Mouse (Mus musculus) lung, postnatal 0 days (tissue): ENCODE measurements around the gene Ppp4r3a.

Source experiments
- CTCF ChIP-seq: IDR thresholded peaks from 2 replicates; pipeline ENCODE4 v1.5.1; 2016; ENCODE audit warnings: antibody characterized with exemption, mild to moderate bottlenecking
- EP300 ChIP-seq: IDR thresholded peaks from 2 replicates; pipeline ENCODE4 v1.6.1; 2016; ENCODE audit warnings: antibody characterized with exemption, mild to moderate bottlenecking, control low read depth

DNA sequence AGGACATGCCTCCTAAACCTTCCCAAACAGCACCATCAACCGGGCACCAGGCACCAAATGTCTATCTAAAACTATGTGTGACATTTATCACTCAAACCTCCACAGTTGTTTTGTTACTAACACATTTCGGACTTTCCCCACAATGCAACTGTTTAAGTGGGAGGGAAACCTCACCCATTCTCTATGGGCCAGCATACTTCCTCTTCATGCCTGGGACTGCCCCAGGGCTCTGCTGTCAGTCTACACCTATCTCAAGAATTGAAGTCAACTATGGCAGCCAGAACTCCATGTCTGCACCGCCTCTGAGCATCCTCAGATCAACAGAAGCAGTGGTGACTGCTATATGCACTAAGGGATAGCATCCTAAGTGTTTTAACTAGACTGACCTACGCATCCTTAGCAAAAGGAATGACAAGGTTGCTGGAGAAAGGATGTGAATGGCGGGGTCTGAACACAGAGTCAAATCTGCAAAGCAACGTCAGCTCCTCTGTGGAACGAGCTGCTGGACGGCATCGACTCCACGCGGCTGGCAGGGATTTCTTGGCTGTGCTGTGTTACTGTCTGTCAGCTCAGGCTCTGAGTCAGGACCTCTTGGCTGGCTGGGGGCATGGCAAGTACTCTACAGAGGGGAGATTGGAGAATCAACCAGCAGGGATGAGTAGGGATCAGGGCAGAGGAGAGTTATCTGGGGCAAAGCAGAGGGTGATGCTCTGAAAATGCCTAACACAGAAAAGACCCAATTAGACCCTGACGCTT is 77.7 kb downstream of the Ppp4r3a start:
- TF ChIP-seq CTCF (no peak), EP300 (no peak)
